Mouse (Mus musculus) leukemia stem cell, adult 10-12 weeks (primary cell): ENCODE measurements around the gene Ndufs4. TPM values are rescaled to one million over a fixed set of nuclear protein-coding genes. Genes with fewer than 3 reads are reported as not detected.

ENCODE experiments used
- polyA plus RNA-seq: library from polyadenylated mRNA; stranded (reverse); fragments of >175 nt; gene quantifications from 2 replicates; pipeline ENCODE4 v1.2.3, GENCODE M21; 2012; ENCODE audit warnings: low replicate concordance

Gene Ndufs4
- polyA plus RNA-seq = 0.90 and 2.7 TPM in 2 replicates

DNA sequence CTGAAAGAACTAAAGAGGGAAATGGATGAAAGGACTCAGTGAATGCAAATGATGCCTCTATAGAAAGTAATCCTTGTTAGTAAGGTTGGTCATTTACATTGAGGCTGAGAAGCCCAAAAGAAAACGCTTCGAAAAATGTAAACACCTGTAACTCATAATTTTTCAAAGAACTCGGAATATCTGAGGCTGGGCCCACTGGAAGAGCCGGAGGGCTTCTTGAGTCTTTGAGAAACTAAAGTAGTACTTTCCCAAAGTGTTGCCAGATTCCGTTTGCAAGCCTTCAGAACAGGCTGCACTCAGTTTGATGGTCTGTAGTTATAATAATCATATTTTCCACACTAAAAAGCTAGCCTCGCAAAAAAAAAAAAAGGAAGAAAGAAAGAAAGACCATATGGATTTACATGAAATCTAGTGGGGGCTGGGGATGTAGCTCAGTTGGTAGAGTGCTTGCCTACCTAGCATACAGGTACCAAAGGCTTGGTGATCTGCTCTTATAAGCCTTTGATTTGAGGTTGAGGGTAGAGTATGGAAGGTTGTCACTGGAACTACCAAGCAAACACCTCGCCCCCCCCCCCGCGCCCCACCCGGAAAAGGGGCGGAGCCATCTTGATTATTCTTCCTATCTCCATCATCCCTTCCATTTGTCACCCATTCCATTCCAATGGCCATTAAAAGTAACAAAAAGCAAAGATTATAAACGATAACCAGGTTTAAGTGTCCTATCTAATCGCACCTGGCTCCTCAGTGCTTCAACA is at the start of gene Ndufs4:
Ndufs4 (minus strand) TSS at position 48 of the 755 bp plus-strand sequence.

Other genes starting within 250 kb of the Ndufs4 start
- not detected in 2 replicates for gene Fst, start 70.7 kb upstream of the Ndufs4 start, polyA plus RNA-seq